Mouse (Mus musculus): ENCODE data around the gene Fam117b. TPM values are rescaled to one million over a fixed set of nuclear protein-coding genes. Genes with fewer than 3 reads are reported as not detected.

Fam117b gene
- total and polyA plus RNA-seq, 3 experiments, result 6.4 to 11.4 (median 8.8) TPM

GRCm38 (mm10) chr1:59923201-59923600 is 10.4 kb downstream of the Fam117b start:
- 0 out of 2 replicates have a peak, but pooled peaks cover 2% of the 10 kb centered on the region for H3K79me2 ChIP-seq (replicated peaks; ENCODE audit: control insufficient read depth, extremely low read depth, insufficient read depth, poor library complexity, severe bottlenecking)
- no peak overlapping the region for H3K4me3 ChIP-seq (replicated peaks in 1 of 3; ENCODE audit: low read depth in 2 of 3, low read length in 2 of 3, poor library complexity in 1 of 3)
- DNase-seq (ENCODE audit: extremely low read depth), result no peak
- H3K27ac ChIP-seq (ENCODE audit: insufficient read depth, low read depth), result no peak overlapping the region
- TF ChIP-seq POLR2A (IDR thresholded peaks at IDR 0.05; ENCODE audit: low read depth, low read length) (no peak), NELFE (IDR thresholded peaks at IDR 0.05; ENCODE audit: low read depth, low read length) (no peak)
- no peak overlapping the region for H3K9ac ChIP-seq (ENCODE audit: insufficient read depth, low read depth)
- in situ Hi-C loops (cut with MboI; ENCODE audit: low pct_ligation_motif_present, low pct_unique_long_range_greater_than_20kb, low sequenced_read_pairs) (no loop called here), dilution Hi-C loops (cut with MboI; ENCODE audit: extremely low pct_ligation_motif_present, extremely low pct_unique_long_range_greater_than_20kb, low sequenced_read_pairs) (no loop called here)
- H3K27me3 ChIP-seq (replicated peaks), result no peaks in the 10 kb centered on the region
- H3K4me1 ChIP-seq (ENCODE audit: control insufficient read depth in 1 of 2, insufficient read depth in 2 of 2), result peaks cover 0 to 6% of the 10 kb centered on the region in 2 experiments; a peak in 1 of 4 replicates
- H3K4me2 ChIP-seq (ENCODE audit: insufficient read depth, low read depth, poor library complexity, severe bottlenecking), result no peak overlapping the region
- H3K9me3 ChIP-seq (replicated peaks; ENCODE audit: low read length), result peaks cover 3% of the 10 kb centered on the region
- peaks cover 0 to 4% of the 10 kb centered on the region in 2 experiments for H3K36me3 ChIP-seq (replicated peaks in 1 of 2; ENCODE audit: control insufficient read depth in 1 of 2, insufficient read depth in 1 of 2, low read length in 1 of 2)

GRCm38 (mm10) chr1:59923673-59924072 is 10.9 kb downstream of the Fam117b start:
- peaks cover 3% of the 10 kb centered on the region for H3K9me3 ChIP-seq (replicated peaks; ENCODE audit: low read length)
- H3K9ac ChIP-seq (ENCODE audit: insufficient read depth, low read depth), result no peak overlapping the region
- H3K27ac ChIP-seq (ENCODE audit: insufficient read depth, low read depth), result no peak overlapping the region
- H3K4me2 ChIP-seq (ENCODE audit: insufficient read depth, low read depth, poor library complexity, severe bottlenecking), result no peak overlapping the region
- DNase-seq (ENCODE audit: extremely low read depth), result no peak
- dilution Hi-C loops (cut with MboI; ENCODE audit: extremely low pct_ligation_motif_present, extremely low pct_unique_long_range_greater_than_20kb, low sequenced_read_pairs) (no loop called here), in situ Hi-C loops (cut with MboI; ENCODE audit: low pct_ligation_motif_present, low pct_unique_long_range_greater_than_20kb, low sequenced_read_pairs) (no loop called here)
- H3K4me1 ChIP-seq (ENCODE audit: control insufficient read depth in 1 of 2, insufficient read depth in 2 of 2), result peaks cover 0 to 4% of the 10 kb centered on the region in 2 experiments; a peak in 1 of 4 replicates
- 0 out of 2 replicates have a peak, but pooled peaks cover 2% of the 10 kb centered on the region for H3K79me2 ChIP-seq (replicated peaks; ENCODE audit: control insufficient read depth, extremely low read depth, insufficient read depth, poor library complexity, severe bottlenecking)
- H3K27me3 ChIP-seq (replicated peaks), result no peaks in the 10 kb centered on the region
- peaks cover 0 to 4% of the 10 kb centered on the region in 2 experiments for H3K36me3 ChIP-seq (replicated peaks in 1 of 2; ENCODE audit: control insufficient read depth in 1 of 2, insufficient read depth in 1 of 2, low read length in 1 of 2)
- no peak overlapping the region for H3K4me3 ChIP-seq (replicated peaks in 1 of 3; ENCODE audit: low read depth in 2 of 3, low read length in 2 of 3, poor library complexity in 1 of 3)
- TF ChIP-seq CTCF (conservative IDR thresholded peaks at IDR 0.05 in 1 of 2, IDR thresholded peaks at IDR 0.05 in 1 of 2; ENCODE audit: low read depth in 2 of 2, low read length in 2 of 2), result no peak
- no peak for TF ChIP-seq CHD1 (IDR thresholded peaks at IDR 0.05; ENCODE audit: low read depth, low read length)
- TF ChIP-seq KAT2A (IDR thresholded peaks at IDR 0.05; ENCODE audit: insufficient replicate concordance, low read length), result no peak
- TF ChIP-seq JUN (IDR thresholded peaks at IDR 0.05; ENCODE audit: insufficient read depth, low read depth, low read length), result no peak
- no peak for TF ChIP-seq CHD2 (IDR thresholded peaks at IDR 0.05; ENCODE audit: low read length)
- no peak for TF ChIP-seq JUND (conservative IDR thresholded peaks at IDR 0.05; ENCODE audit: low read depth, low read length)
- TF ChIP-seq UBTF (IDR thresholded peaks at IDR 0.05; ENCODE audit: low read depth, low read length), result no peak
- no peak for TF ChIP-seq NRF1 (IDR thresholded peaks at IDR 0.05; ENCODE audit: low read depth, low read length)
- no peak for TF ChIP-seq RAD21 (IDR thresholded peaks at IDR 0.05; ENCODE audit: low read depth, low read length)
- no peak for TF ChIP-seq ZKSCAN1 (IDR thresholded peaks at IDR 0.05; ENCODE audit: borderline replicate concordance, low read depth, low read length)
- no peak for TF ChIP-seq SMC3 (IDR thresholded peaks at IDR 0.05; ENCODE audit: low read depth, low read length)
- no peak for TF ChIP-seq USF2 (conservative IDR thresholded peaks at IDR 0.05; ENCODE audit: low read depth, low read length)
- no peak for TF ChIP-seq GABPA (IDR thresholded peaks at IDR 0.05; ENCODE audit: insufficient replicate concordance, low read depth, low read length)
- no peak for TF ChIP-seq MYC (IDR thresholded peaks at IDR 0.05; ENCODE audit: low read depth, low read length)
- TF ChIP-seq RCOR1 (conservative IDR thresholded peaks at IDR 0.05; ENCODE audit: low read depth, low read length), result no peak
- no peak for TF ChIP-seq HCFC1 (IDR thresholded peaks at IDR 0.05; ENCODE audit: low read depth, low read length)
- TF ChIP-seq MXI1 (IDR thresholded peaks at IDR 0.05; ENCODE audit: low read depth, low read length), result no peak
